Mouse (Mus musculus) cerebellum, adult (tissue): ENCODE data around the gene Aox4.

Experiments used
- ATAC-seq: cut with Nextera tagmentation; 2 replicates; pipeline ENCODE4 v1.9.2; 2017; ENCODE audit warnings: mild to moderate bottlenecking, moderate library complexity, mixed read lengths; ENCODE audit not compliant: insufficient number of reproducible peaks, low FRiP score, low TSS enrichment

The Aox4 gene

GRCm38 (mm10) chr1:58296821-58297220 lies 86.6 kb downstream of the Aox4 start:
- no peak for ATAC-seq

DNA sequence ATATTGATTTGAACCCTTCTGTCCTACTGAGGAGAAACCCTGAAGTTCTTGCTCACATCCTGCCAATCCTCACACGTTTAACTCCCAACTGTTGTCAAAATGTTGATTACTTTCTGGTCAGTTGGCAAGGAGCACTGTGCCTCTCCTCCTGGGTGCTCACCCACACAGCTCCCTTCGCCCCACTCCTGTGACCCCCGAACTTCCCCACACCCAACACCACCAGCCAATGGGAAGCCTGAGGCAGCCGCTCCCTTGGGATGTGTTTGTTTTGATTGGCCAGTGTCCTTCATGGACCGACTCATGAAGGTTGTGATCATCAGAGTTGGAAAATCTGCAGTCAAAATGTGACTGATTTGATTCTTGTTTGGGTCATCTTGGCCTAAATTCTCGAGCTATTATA lies 88.2 kb downstream of the Aox4 start:
- ATAC-seq: no peak

- ATAC-seq: no peak
Observed at GRCm38 (mm10) chr1:58301073-58301472, 90.9 kb downstream of the Aox4 start.

- no peak for ATAC-seq
Observed at GRCm38 (mm10) chr1:58302015-58302414, 91.8 kb downstream of the Aox4 start.

- ATAC-seq: no peak
Observed at GRCm38 (mm10) chr1:58303009-58303408, 92.8 kb downstream of the Aox4 start.

DNA sequence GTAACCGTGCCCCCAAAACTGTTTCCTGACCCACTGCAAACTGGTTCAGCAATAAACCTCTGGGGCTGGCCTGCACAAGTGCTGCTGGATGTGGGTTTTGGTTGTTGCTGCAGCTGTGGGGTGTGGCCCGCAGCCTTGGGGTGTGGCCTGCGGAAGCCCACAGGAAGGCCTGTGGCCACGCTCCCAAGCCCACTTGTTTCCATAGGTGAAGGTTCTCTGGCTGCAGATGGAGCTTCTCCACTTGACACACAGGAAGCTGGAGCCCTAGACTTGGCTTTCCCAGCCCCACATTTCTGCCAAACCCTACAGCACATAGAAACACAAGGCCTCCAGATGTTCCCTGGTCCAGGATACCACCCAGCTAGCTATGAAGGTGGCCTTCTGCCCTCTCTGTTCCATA lies 93.5 kb downstream of the Aox4 start:
- no peak for ATAC-seq

DNA sequence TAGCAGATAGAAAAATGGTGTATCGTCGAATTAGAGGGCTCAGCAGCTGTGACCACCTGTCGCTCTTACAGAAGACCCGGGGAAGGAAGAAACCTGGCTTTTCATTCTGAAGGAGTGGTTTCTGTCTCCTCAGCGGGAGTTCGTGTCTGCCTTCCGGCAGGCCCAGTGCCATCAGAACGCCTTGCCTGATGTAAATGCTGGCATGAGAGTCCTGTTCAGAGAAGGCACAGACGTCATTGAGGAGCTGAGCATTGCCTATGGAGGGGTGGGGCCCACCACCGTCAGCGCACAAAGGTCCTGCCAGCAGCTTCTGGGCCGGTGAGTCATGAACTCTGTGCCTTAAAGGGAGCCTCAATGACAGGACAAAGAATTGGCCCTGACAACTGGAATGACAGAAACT lies 94.1 kb downstream of the Aox4 start:
- no peak for ATAC-seq

- no peak for ATAC-seq
Observed at GRCm38 (mm10) chr1:58307181-58307580, 97.0 kb downstream of the Aox4 start.

- no peak for ATAC-seq
Observed at GRCm38 (mm10) chr1:58308594-58308993, 98.4 kb downstream of the Aox4 start.

DNA sequence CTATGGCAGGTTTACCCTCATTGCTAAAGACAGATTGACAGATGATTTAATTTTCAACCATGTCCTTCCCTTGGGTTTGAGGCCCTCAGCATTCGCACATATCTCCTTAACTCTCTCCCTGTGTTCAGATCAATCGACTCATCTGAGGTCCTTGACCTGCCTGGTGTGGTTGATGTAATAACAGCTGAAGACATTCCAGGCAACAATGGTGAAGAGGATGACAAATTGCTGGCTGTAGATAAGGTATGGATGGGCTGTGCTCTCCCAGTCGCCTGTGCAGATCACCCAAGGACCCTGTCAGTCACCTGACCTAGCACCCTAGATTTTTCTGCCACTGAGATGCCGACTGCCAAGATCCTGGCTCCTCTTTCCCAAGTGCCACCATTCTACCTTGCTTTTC lies 99.7 kb downstream of the Aox4 start:
- no peak for ATAC-seq

GRCm38 (mm10) chr1:58311221-58311864 lies 101.1 kb downstream of the Aox4 start:
- no peak for ATAC-seq

- ATAC-seq: no peak
Observed at GRCm38 (mm10) chr1:58313173-58313572, 103.0 kb downstream of the Aox4 start.

DNA sequence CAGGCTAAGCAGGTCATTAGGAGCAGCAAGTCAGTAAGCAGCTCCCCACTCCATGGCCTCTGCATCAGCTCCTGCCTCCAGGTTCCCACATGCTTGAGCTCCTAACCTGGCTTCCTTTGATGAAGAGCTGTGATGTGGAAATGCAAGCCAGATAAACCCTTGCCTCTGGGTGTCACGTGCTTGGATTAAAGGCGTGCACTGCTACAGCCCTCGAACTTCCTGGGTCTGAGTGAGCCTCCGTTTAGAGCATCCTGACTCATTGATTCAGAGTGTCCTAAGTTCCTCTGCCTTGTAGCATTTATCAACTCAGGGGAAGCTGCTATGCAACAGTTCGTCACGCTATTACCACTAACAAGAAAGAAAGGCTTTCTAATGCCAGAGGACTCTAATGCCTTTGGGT lies 105.3 kb downstream of the Aox4 start:
- ATAC-seq: no peak
